Mouse (Mus musculus): Measurements from ENCODE around the gene Tprn. TPM values are rescaled to one million over a fixed set of nuclear protein-coding genes. Genes with fewer than 3 reads are reported as not detected.

The Tprn gene
- total RNA-seq, 2 experiments from 2014 or later: 2.2 TPM; not detected in 1

DNA sequence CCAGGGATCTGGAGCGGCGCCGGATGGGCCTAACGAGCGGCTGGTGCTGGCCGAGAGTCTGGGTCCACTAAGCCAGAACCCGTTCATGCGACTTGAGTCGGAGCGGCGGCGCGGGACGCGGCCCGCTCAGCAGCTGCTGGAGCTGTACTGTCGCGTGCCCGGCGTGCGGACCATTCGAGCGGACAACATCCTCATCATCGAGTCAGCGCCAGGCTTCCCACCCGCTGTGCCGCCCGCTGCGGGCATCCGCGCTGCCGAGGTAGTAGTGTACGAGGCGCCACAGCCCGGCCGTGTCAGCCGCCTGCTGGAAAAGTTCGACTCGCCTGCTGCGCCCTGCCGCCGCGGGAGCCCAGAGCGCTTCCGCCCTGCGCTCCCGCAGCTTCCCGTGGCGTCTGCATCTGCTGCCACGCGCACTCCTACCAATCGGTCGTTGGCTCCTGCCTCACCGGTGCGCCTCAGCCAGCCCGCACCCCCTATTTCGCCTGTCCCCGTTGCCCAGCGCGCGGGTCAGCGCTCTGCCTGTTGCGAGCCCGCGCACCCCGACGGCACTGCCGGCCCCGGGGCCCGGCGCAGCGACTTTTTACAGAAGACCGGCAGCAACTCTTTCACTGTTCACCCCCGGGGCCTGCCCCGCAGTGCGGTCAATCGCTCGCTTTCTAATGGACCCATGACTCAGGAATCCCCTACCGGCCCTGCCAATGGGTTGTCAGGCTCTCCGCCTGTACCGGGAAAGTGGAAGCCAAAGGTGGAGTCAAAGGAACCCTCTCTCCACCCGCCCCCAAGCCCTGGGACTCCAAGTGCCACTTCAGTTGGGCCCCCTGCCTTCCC is 591 bp downstream of the Tprn start:
- peak; percentile 22; the same call in 1 of the 2 replicates for ATAC-seq (replicated peaks; ENCODE audit: low FRiP score, poor library complexity, severe bottlenecking)

DNA sequence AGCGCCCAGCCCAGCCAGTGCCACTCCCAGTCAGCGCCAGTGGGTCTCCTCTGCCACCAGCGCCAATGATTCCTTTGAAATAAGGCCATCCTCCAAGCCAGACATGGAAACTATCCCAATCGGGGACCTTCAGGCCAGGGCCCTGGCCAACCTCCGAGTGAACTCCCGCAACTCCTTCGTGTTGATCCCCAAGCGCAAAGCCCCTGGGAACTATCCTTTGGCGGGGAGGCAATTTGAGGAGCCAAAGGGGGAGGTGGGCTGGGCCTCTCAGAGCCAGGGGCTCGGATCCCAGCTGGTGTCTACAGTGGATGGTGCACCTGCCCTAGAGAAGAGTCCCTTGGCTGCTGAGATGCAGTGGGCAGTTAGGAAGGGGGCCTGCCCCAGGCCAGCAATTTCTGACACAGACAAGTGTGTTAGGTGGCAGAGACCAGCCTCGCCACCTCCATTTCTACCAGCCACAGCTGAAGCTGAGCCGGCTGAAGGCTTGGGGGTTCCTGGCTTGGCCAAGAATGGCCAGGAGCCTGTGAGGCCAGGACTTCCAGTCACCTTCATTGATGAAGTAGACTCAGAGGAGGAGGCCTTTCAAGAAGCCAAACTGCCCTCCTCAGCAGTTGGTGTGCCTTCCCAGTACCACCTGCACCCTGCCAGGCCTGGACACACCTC is 1.3 kb downstream of the Tprn start:
- ATAC-seq (replicated peaks; ENCODE audit: low FRiP score, poor library complexity, severe bottlenecking): no peak

DNA sequence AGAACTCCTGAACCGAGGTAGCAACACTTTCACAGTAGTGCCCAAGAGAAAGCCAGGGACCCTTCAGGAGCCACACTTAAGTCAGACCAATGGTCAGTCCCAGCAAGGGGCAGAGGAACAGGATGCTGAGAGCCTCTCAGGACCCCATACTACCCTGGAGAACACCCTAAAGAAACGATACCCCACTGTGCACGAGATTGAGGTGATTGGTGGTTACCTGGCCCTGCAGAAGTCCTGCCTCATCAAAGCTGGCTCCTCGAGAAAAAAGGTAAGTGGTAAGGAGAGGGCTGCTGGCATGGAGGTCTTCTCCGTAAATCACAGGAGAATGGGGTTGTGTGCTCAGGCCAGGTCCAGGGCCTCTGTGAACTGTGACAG is 1.9 kb downstream of the Tprn start:
- ATAC-seq (replicated peaks; ENCODE audit: low FRiP score, poor library complexity, severe bottlenecking): no peak

DNA sequence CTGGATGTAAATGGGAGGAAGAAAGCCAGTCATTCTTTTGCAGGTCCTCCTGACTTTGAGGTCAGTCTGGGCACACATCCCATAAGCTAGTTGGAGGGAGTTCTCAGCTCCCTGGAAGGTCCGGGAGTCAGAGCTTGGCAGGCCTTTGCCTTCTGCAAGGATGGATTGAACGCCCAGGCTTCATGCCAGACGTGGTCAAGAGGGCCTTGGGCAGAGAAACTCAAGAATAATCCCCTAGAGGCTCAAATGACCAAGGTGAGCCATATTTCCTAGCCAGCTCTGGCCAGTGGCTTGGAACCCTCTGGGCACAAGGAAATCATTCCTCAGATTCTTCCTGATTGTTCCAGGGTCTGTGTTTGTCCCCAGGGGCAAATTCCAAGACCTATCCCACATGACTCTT is 2.4 kb downstream of the Tprn start:
- no peak for ATAC-seq (replicated peaks; ENCODE audit: low FRiP score, poor library complexity, severe bottlenecking)

DNA sequence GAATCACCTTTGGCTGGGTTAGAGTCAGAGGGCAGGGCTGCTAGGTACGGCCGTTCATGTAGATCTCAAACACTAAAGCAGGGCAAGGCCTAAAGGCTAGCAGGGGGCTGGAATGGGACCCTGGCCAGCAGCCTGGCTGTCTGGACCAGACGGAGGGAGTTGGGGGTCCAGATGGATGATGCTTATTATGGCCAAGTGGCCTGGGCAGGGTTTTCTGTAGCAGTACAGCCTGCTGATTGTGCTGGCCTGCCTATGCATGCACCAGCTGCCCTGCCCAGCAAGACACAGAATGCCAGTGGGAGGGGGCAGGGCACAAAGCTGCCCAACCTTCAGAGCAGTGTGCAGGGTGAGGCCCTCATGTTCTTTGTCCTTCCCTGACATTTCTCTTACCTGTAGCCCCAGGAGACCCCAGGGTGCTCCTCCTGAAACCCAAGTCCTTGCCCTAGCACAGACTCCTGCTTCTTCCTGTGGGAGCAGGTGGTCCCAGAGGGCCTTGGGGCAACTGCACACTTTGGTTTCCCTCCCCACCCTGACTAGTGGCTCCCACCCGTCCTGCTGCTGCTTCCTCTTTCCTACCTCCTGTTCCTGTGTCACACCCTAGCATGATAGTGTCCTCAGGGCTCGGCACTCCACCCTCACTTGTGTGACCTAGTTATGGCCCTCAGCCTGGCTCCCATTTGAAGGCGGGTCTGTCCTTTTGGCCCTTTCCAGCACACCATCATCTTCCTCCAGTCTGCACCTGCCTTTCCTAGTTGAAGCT is 3.7 kb downstream of the Tprn start:
- no peak for ATAC-seq (replicated peaks; ENCODE audit: low FRiP score, poor library complexity, severe bottlenecking)

DNA sequence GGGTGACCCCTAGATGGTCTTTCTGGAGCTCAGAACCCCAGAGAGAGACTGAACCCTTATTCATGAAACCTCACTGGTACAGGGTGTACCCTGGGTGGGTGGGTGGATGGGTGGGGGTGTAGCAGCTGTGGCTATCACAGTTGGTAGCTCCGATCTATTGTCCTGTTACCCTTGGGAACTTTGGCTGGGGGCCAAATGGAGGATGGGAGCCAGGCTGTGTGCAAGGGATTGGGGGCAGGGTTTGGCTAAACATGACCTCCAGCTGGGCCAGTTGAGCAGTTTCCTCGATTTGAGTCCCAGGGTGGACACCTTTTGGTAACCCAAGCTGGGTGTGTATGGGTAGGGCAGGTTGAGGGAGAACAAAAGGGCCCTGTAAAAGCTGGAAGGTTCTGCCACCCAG is 4.3 kb downstream of the Tprn start:
- no peak for ATAC-seq (replicated peaks; ENCODE audit: low FRiP score, poor library complexity, severe bottlenecking)

DNA sequence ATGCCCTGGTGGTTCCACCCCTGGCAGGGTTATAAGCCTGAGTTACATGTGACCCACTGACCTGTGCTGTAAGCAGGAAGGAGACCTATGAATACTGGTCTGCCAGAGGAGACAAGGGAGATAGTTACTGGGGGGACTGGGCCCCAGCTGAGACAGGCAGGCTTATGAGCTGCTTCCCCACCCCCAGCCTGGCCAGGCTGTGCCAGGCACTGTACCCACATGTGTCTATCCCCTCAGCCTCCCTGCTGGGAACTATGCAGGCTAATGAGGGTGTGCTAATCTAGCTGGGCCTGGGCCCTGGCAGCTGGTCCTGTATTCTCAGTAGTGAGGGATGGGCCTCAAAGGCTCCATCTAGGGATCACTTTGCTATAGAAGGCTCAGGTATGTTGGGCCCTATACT is 4.8 kb downstream of the Tprn start:
- ATAC-seq (replicated peaks; ENCODE audit: low FRiP score, poor library complexity, severe bottlenecking): no peak

DNA sequence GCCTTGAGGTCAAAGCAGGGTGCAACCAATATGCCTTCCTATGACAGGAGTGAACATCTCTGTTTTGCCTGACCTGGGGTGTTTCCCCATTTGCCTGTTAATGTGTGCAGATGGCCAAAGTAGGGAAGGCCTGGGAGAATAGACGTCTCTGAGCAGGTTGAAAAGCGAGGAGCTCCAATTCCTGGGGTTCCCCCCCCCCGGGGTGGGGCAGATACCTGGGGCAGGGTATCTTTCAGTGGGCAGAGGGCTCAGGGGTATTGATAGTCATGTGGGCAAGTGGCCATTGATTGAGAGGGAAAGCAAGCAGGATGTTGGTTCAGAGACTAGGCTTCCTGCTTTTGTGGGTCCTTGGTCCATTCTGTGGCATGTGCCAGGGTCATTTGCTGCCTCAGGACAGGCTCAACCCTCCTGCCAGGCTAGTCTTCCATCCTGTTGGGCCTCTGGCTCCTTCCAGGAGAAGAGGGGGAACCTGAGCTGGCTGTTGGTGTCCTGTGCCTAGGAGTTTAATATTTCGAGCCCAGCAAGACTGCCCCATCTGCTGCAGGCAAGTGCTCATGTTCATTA is 5.4 kb downstream of the Tprn start:
- ATAC-seq (replicated peaks; ENCODE audit: low FRiP score, poor library complexity, severe bottlenecking): no peak

DNA sequence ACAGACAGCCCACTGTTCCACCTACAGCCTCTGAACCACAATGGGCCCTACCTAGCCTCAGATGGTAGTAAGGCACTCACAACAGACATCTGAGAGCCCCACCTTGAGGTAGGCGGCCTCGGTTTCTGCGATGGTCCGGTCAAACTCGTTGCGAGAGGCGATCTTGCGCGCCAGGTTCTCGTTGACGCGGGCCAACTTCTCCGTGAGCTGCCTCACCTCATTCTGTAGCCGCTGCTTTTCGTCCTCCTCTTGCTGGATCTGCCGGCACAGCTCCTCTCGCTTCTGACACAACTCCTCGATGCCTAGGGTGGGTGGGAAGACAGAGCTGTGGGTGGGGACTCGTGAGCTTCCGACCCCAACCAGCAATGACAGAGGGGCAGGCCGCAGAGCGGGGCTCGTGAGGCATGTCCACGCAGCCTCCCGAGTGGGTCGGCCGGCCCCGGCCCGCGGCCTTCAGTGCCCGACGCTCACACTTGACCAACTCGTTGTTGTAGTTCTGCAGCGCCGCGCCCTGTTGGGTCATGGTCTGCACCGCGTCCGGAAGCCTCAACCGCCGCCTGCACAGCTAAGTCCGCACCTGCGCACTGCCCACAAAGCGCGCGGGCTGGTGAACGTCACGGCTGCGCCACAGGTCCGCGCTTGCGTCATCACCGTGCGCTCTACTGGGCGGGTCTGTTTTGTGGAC is 9.6 kb downstream of the Tprn start, which contains the start of the genes Ssna1 and Anapc2:
Gene Ssna1, minus strand, starts transcription at position 612 of the 685 bp plus-strand sequence.
Gene Anapc2, plus strand, starts transcription at position 652 of the 685 bp plus-strand sequence.
- peak; percentile 90 for ATAC-seq (replicated peaks; ENCODE audit: low FRiP score, poor library complexity, severe bottlenecking)

DNA sequence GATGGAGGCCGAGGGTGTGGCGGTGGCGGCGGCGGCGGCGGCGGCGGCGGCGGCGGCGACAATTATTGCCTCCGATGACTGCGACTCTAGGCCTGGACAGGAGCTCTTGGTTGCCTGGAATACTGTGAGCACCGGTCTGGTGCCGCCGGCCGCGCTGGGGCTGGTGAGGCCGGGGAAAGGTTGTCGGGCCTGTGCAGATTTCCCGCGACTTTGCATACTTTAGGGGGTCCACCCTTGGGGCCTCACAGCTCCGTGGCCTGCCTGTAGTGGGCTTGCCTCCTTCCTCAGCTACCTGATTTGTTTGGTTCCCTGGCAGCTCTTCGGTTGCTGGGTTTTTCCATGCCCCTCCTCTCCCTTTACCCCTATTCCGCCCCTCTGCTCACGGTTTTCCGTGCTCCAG is 10.1 kb downstream of the Tprn start:
- ATAC-seq (replicated peaks; ENCODE audit: low FRiP score, poor library complexity, severe bottlenecking): peak; percentile 21

DNA sequence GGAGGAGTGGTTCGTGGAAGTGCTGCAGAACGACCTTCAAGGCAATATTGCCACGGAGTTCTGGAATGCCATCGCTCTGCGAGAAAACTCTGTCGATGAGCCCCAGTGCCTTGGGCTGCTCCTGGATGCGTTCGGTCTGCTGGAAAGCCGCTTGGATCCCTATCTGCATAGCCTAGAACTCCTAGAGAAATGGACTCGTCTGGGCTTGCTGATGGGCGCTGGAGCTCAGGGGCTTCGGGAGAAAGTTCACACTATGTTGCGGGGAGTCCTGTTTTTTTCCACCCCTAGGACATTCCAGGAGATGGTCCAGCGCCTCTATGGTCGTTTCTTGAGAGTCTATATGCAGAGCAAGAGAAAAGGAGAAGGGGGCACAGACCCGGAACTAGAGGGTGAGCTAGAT is 10.6 kb downstream of the Tprn start:
- 0 out of 2 replicates have a peak, but pooled peaks have one; percentile 3 for ATAC-seq (replicated peaks; ENCODE audit: low FRiP score, poor library complexity, severe bottlenecking)

DNA sequence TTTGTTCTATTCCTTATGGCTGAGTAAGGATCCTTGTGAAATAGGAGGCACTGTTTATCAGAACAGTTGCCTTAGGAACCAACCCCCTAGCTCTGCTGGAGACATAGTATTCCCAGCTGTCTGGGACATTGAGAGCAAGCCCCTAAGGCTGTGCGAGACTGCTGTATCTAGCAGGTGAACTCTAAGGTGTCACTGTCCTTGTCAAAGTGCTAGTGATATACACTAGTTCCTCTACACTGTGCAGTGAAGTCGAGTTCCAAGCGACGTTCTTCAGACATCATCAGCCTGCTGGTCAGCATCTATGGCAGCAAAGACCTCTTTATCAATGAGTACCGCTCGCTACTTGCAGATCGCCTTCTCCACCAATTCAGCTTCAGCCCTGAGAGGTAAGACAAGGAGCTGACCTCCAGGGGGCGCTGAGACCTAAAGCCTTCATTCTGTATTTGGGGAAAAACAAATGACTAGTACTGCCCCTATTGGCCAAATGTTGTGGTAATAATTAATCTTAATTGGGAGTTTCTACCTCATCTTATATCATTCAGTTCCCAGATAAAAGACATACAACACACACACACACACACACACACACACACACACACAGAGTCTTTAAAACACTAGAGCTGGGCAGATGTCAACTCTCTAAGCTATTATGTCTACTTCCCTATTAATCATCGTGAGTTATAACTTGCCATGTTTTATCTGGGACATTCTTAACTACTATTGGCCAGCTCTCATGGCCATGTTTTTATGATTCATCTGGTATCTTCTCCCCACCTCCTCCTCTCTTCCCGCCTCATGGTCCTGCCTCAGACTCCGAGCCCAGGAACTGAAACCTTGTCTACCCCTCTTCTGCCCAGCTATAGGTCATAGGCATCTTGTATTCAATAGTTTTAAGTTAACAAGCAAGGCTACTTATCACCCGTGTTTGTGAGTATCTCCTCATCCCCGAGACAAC is 16.8 kb downstream of the Tprn start:
- ATAC-seq (replicated peaks; ENCODE audit: low FRiP score, poor library complexity, severe bottlenecking): peak; percentile 84

DNA sequence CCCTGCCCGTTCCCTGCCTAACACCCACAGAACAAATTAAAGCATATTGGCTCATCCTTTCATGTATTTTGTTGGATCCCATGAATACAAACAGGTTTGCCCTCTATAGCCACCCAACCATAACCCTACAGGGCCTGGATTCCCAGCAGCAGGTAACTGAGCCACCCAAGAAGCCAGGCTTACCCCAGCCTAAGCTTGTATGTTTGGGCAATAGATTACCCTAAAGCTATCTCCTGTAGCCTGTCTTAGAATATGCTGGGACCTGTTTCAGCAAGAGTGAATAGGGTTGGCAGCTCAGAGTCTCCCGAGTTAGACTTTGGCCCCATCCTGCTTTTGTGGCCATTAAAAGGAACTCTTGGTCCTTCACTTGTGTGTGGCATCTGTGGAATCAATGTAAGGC is 23.1 kb downstream of the Tprn start:
- no peak for ATAC-seq (replicated peaks; ENCODE audit: low FRiP score, poor library complexity, severe bottlenecking)

DNA sequence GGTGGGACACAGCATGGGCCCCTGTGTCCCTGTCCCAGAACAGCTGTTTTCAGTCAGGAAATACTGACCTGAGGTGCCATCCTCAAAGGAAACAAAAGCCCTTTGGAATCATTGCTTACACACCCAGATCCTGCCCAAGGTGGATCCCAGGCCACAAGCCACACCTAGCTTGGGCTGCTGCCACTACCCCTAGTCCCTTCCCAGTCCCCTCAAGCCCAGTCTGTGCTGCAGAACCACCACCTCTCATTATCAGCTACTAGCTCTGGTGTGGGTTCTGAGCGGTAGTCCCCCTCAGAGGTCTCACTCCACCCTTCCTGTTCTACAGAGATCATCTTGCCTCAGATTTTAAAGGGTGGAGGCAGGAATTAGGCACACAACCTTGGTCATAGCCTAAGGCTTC is 23.9 kb downstream of the Tprn start:
- ATAC-seq (replicated peaks; ENCODE audit: low FRiP score, poor library complexity, severe bottlenecking): no peak

DNA sequence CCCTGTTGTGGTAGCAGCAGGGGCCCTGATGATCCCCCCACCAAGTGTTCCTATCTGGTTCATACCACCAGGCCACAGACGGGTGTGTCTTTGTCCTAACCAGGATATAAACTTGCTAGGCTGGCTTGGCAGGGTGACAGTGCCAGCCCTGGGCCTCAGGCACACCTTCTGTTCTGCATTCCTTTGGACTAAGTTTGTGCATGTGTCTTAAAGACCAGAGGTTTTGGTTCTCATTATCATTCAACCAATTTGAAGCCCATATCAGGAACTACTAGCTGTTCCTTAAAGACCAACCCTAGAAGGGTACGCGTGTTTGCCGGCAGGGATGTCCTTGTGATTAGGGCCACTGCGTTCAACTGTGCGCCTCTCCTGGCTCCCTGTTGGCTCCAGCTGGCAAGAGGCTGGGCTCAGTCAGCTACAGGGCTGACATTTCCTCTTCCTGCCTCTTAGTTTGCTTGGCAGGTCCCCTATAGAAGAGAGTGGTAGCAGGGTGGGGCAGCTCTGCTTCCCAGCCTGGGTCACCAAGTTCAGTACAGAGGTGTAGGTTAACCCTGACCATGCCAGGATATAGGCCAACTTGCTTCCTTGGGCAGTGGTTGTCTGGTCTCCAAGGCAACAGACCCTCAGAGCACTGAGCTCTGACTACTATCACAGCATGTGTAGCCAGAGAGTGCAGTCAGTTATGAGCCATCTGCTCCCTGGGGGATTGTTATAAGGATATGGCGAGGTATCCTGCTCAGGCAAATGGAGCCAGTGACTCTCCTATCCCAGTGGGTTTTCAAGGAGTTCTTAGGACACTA is 24.6 kb downstream of the Tprn start:
- ATAC-seq (replicated peaks; ENCODE audit: low FRiP score, poor library complexity, severe bottlenecking): no peak

DNA sequence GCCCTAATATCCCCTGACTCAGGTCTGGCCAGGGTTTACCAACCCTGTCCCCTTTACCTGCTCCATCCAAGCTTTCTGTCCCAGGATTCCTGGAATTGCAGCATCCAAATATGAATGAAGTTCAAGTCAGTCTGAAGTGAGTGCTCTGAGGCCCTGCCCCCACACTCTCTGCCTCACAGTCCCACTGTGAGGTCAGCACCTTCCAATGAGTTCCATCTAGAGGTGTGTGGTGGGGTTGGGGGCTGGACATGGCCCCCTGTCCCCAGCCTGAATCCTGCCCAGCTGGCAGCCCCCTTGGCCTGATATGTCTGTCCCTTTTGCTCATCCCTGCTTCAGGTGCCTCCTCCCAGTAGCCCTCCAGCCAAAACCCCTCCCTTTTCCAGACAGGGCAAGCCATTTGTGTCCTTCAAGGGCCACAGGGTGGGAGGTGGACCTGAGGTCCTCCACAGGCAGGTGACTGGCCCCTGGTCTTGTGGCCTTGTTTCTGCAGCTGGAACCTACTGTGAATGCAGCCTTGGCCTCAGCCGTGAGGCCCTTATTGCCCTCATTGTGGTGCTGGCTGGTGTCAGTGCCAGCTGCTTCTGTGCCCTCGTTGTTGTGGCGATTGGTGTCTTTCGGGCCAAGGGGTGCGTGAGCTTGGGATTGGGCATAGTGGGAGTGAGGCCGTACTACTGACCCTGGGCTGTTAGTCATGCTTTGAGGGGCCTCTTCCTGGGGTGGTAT is 25.7 kb downstream of the Tprn start, which contains the start of gene Tmem210:
Gene Tmem210, plus strand, starts transcription at position 219 of the 723 bp plus-strand sequence.
- no peak for ATAC-seq (replicated peaks; ENCODE audit: low FRiP score, poor library complexity, severe bottlenecking)

DNA sequence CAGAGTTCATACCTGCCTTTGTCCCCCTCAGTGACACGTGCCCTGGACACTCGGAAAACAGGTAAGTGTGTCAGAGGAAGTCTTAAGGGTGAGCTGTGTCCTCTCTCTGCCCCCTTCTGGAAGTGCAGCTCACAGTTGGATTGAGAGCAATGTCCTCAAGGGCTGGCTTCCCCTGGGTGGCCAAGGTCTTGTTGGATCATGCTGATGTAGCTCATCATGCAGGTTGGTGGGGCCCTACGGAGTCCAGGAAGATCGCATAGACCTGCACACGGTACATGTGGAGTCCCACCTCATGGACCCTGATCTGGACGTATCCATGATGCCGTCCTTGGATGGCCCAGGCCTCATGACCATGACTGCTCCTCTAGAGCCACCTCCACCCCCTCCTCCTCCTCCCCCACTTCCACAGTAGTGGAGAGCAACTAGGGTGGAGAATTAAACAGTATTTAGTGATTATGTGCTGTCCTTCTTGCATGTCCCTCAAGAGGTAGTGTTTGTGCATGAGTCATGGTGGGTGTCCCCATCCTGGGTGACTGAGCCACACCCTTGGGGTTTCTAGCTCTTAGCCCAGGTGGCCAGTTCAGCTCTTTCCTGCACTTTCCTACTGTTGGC is 26.4 kb downstream of the Tprn start:
- ATAC-seq (replicated peaks; ENCODE audit: low FRiP score, poor library complexity, severe bottlenecking): no peak

Measured in erythroid progenitor cell, adult 5-6 weeks (primary cell).